Mouse (Mus musculus): Measurements from ENCODE around the gene Iars. TPM values are rescaled to one million over a fixed set of nuclear protein-coding genes. Genes with fewer than 3 reads are reported as not detected.
"Not testable (repeated sequence)": the region's sequence is repeated elsewhere in the genome, so short reads cannot be mapped to it uniquely, and the experiment has no call there.

Iars gene
- total and polyA plus RNA-seq, 2 experiments from 2014 or later, result 24.9 to 27.8 TPM

GRCm38 (mm10) chr13:49766269-49766668 lies 84.4 kb downstream of the Iars start:
- ATAC-seq (ENCODE audit: insufficient read depth, low read depth) (no peak), DNase-seq (ENCODE audit: low spot score) (no peak)
- H3K9me3 ChIP-seq (replicated peaks; ENCODE audit: control insufficient read depth, low read length), result no peaks in the 10 kb centered on the region
- TF ChIP-seq EP300 (IDR thresholded peaks at IDR 0.05; ENCODE audit: low read depth) (no peak), CTCF (IDR thresholded peaks at IDR 0.05; ENCODE audit: low read depth) (no peak)
- no peak overlapping the region for H3K9ac ChIP-seq (replicated peaks; ENCODE audit: low read depth, low read length)
- H3K4me3 ChIP-seq (ENCODE audit: low read depth, low read length), result no peak overlapping the region
- no peak overlapping the region for H3K27ac ChIP-seq (ENCODE audit: low read depth)
- WGBS, result 61% methylated on average over 9 of the region's 9 CpGs
- H3K4me2 ChIP-seq (ENCODE audit: low read depth, low read length), result no peak overlapping the region
- H3K4me1 ChIP-seq (ENCODE audit: control insufficient read depth, insufficient read depth), result no peaks in the 10 kb centered on the region
- no peaks in the 10 kb centered on the region for H3K27me3 ChIP-seq (ENCODE audit: control insufficient read depth, insufficient read depth, low read length)
- no peaks in the 10 kb centered on the region for H3K36me3 ChIP-seq (replicated peaks; ENCODE audit: control insufficient read depth, insufficient read depth, low read length)

- TF ChIP-seq CTCF (IDR thresholded peaks at IDR 0.05; ENCODE audit: low read depth), result no peak
- TF ChIP-seq EP300 (IDR thresholded peaks at IDR 0.05; ENCODE audit: low read depth), result no peak
- Histone ChIP-seq H3K27me3 (ENCODE audit: control insufficient read depth, insufficient read depth, low read length) (no peaks in the 10 kb centered on the region), H3K9ac (replicated peaks; ENCODE audit: low read depth, low read length) (no peak overlapping the region), H3K4me1 (ENCODE audit: control insufficient read depth, insufficient read depth) (no peaks in the 10 kb centered on the region), H3K27ac (ENCODE audit: low read depth) (no peak overlapping the region), H3K4me2 (ENCODE audit: low read depth, low read length) (no peak overlapping the region), H3K36me3 (replicated peaks; ENCODE audit: control insufficient read depth, insufficient read depth, low read length) (no peaks in the 10 kb centered on the region), H3K4me3 (ENCODE audit: low read depth, low read length) (no peak overlapping the region), H3K9me3 (replicated peaks; ENCODE audit: control insufficient read depth, low read length) (no peaks in the 10 kb centered on the region)
- 21% methylated on average over 2 of the region's 2 CpGs for WGBS
- ATAC-seq (ENCODE audit: insufficient read depth, low read depth) (no peak), DNase-seq (ENCODE audit: low spot score) (no peak)
These were observed 86.1 kb downstream of the Iars start for GRCm38 (mm10) chr13:49768048-49768447.

GRCm38 (mm10) chr13:49769111-49769510 lies 87.2 kb downstream of the Iars start:
- Histone ChIP-seq H3K36me3 (replicated peaks; ENCODE audit: control insufficient read depth, insufficient read depth, low read length) (no peaks in the 10 kb centered on the region), H3K4me2 (ENCODE audit: low read depth, low read length) (no peak overlapping the region), H3K9me3 (replicated peaks; ENCODE audit: control insufficient read depth, low read length) (no peaks in the 10 kb centered on the region), H3K27me3 (ENCODE audit: control insufficient read depth, insufficient read depth, low read length) (no peaks in the 10 kb centered on the region), H3K9ac (replicated peaks; ENCODE audit: low read depth, low read length) (no peak overlapping the region), H3K4me1 (ENCODE audit: control insufficient read depth, insufficient read depth) (no peaks in the 10 kb centered on the region), H3K4me3 (ENCODE audit: low read depth, low read length) (no peak overlapping the region), H3K27ac (ENCODE audit: low read depth) (no peak overlapping the region)
- ATAC-seq (ENCODE audit: insufficient read depth, low read depth) (no peak), DNase-seq (ENCODE audit: low spot score) (no peak)
- 77% methylated on average over 16 of the region's 16 CpGs for WGBS
- TF ChIP-seq CTCF (IDR thresholded peaks at IDR 0.05; ENCODE audit: low read depth) (no peak), EP300 (IDR thresholded peaks at IDR 0.05; ENCODE audit: low read depth) (no peak)

- DNase-seq (ENCODE audit: low spot score); H3K9ac ChIP-seq (replicated peaks; ENCODE audit: low read depth, low read length); H3K4me1 ChIP-seq (ENCODE audit: control insufficient read depth, insufficient read depth); H3K9me3 ChIP-seq (replicated peaks; ENCODE audit: control insufficient read depth, low read length); H3K27ac ChIP-seq (ENCODE audit: low read depth); ATAC-seq (ENCODE audit: insufficient read depth, low read depth); H3K27me3 ChIP-seq (ENCODE audit: control insufficient read depth, insufficient read depth, low read length); H3K4me2 ChIP-seq (ENCODE audit: low read depth, low read length); H3K4me3 ChIP-seq (ENCODE audit: low read depth, low read length); H3K36me3 ChIP-seq (replicated peaks; ENCODE audit: control insufficient read depth, insufficient read depth, low read length): not testable (repeated sequence)
These were observed 89.6 kb downstream of the Iars start for GRCm38 (mm10) chr13:49771536-49771935.

Other genes starting within 250 kb of the Iars start
- 0.04 and 0.27 TPM in 2 replicates for gene Tes3-ps, start 188.8 kb upstream of the Iars start, total RNA-seq (2014; rRNA removed; ENCODE audit: low replicate concordance)
- 0.70 and 0.72 TPM in 2 replicates for gene Tes3-ps, start 188.8 kb upstream of the Iars start, polyA plus RNA-seq (2015; fragmentation: Nextera tagmentation; extraction: Ambion mirVana)
- 5.3 and 6.6 TPM in 2 replicates for gene Ecm2, start 177.3 kb upstream of the Iars start, total RNA-seq (2014; rRNA removed; ENCODE audit: low replicate concordance)
- 5.7 and 6.4 TPM in 2 replicates for gene Ecm2, start 177.3 kb upstream of the Iars start, polyA plus RNA-seq (2015; fragmentation: Nextera tagmentation; extraction: Ambion mirVana)
- gene Aspn, start 137.7 kb upstream of the Iars start, total RNA-seq (2014; rRNA removed; ENCODE audit: low replicate concordance), result 45.8 and 67.5 TPM in 2 replicates
- gene Aspn, start 137.7 kb upstream of the Iars start, polyA plus RNA-seq (2015; fragmentation: Nextera tagmentation; extraction: Ambion mirVana), result 56.0 and 62.7 TPM in 2 replicates
- gene Omd, start 99.6 kb upstream of the Iars start, total RNA-seq (2014; rRNA removed; ENCODE audit: low replicate concordance), result not detected in 2 replicates
- gene Omd, start 99.6 kb upstream of the Iars start, polyA plus RNA-seq (2015; fragmentation: Nextera tagmentation; extraction: Ambion mirVana), result 0.43 and 0.59 TPM in 2 replicates
- 47.4 and 71.8 TPM in 2 replicates for gene Ogn, start 74.1 kb upstream of the Iars start, total RNA-seq (2014; rRNA removed; ENCODE audit: low replicate concordance)
- 60.5 and 61.7 TPM in 2 replicates for gene Ogn, start 74.1 kb upstream of the Iars start, polyA plus RNA-seq (2015; fragmentation: Nextera tagmentation; extraction: Ambion mirVana)
- gene Cenpp, start 29.3 kb upstream of the Iars start, total RNA-seq (2014; rRNA removed; ENCODE audit: low replicate concordance), result 2.1 and 15.8 TPM in 2 replicates
- gene Cenpp, start 29.3 kb upstream of the Iars start, polyA plus RNA-seq (2015; fragmentation: Nextera tagmentation; extraction: Ambion mirVana), result 16.1 and 16.2 TPM in 2 replicates
- 3.1 and 6.0 TPM in 2 replicates for gene Nol8, start 29.0 kb upstream of the Iars start, total RNA-seq (2014; rRNA removed; ENCODE audit: low replicate concordance)
- 10.5 and 10.9 TPM in 2 replicates for gene Nol8, start 29.0 kb upstream of the Iars start, polyA plus RNA-seq (2015; fragmentation: Nextera tagmentation; extraction: Ambion mirVana)
- not detected in 2 replicates for gene Gm30302, start 116.9 kb downstream of the Iars start, total RNA-seq (2014; rRNA removed; ENCODE audit: low replicate concordance)
- gene Gm30302, start 116.9 kb downstream of the Iars start, polyA plus RNA-seq (2015; fragmentation: Nextera tagmentation; extraction: Ambion mirVana), result 0.25 and 0.27 TPM in 2 replicates

Measured in heart, postnatal 0 days (tissue).